Mouse (Mus musculus): ENCODE data around the gene Gm595.

DNA sequence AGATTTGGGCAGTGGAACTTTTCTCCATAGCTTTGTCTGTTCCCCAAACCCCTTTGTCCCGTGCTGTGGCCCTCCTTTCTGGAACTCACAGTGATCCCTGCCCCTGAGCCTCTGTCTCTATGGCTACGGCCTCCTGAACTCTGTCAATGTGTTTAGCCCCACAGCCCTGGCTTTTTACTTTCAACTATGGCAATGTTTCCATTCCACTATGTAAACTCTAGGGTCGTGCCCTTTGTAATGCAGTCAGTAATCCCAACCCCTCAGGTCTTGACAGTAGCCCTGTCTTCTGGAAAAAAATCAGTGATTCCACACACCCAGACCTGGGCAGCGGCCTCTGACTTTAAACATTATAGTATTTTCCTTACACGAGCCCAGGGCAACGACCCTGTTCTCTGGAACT is 19.3 kb upstream of the Gm595 start:
- TF ChIP-seq POLR2A (IDR thresholded peaks at IDR 0.05; ENCODE audit: borderline replicate concordance, extremely low read depth, insufficient read depth, insufficient read length, poor library complexity, severe bottlenecking) (no peak), CTCF (IDR thresholded peaks at IDR 0.05; ENCODE audit: borderline replicate concordance, extremely low read depth, insufficient read depth, insufficient read length) (no peak)

All from brain, embryonic 14.5 days (tissue).